Mouse (Mus musculus) spleen, postnatal 10 days (tissue): ENCODE measurements around the gene Tars.

Experiments used
- DNase-seq, 2 experiments: peaks; one replicate each; pipeline ENCODE4 v3.0.0; 2021 to 2022; ENCODE audit warnings: low spot score in 2 of 2

The Tars gene

GRCm38 (mm10) chr15:11364112-11364511 is 35.4 kb downstream of the Tars start:
- no peak for DNase-seq

GRCm38 (mm10) chr15:11361824-11362223 is 37.6 kb downstream of the Tars start:
- DNase-seq: no peak

GRCm38 (mm10) chr15:11360888-11361287 is 38.6 kb downstream of the Tars start:
- no peak for DNase-seq

- DNase-seq: no peak
Observed at GRCm38 (mm10) chr15:11357501-11357900, 42.0 kb downstream of the Tars start.

- DNase-seq: no peak
Observed at GRCm38 (mm10) chr15:11355865-11356264, 43.6 kb downstream of the Tars start.

GRCm38 (mm10) chr15:11339467-11340180 is 59.8 kb downstream of the Tars start:
- no peak for DNase-seq
